Mouse (Mus musculus) gastrocnemius, postnatal 10 days (tissue): ENCODE measurements at regions not wholly inside any gene's neighbourhood (a gene's known extent, or its start where the extent isn't known, plus 50 kb on each side); places are given as distances from the start of the nearest gene placed in this dataset.

Experiments
- DNase-seq: peaks from one replicate; pipeline ENCODE4 v3.0.0; 2021; ENCODE audit warnings: mixed read lengths

GRCm38 (mm10) chr16:8351424-8351823, 73.5 kb downstream of the Tmem114 start:
- DNase-seq: no peak

GRCm38 (mm10) chr16:8349148-8349547, 75.8 kb downstream of the Tmem114 start:
- no peak for DNase-seq

- DNase-seq: no peak
Measured at GRCm38 (mm10) chr16:8348645-8349044, 76.3 kb downstream of the Tmem114 start.

GRCm38 (mm10) chr16:8345216-8345615, 79.7 kb downstream of the Tmem114 start:
- no peak for DNase-seq

DNA sequence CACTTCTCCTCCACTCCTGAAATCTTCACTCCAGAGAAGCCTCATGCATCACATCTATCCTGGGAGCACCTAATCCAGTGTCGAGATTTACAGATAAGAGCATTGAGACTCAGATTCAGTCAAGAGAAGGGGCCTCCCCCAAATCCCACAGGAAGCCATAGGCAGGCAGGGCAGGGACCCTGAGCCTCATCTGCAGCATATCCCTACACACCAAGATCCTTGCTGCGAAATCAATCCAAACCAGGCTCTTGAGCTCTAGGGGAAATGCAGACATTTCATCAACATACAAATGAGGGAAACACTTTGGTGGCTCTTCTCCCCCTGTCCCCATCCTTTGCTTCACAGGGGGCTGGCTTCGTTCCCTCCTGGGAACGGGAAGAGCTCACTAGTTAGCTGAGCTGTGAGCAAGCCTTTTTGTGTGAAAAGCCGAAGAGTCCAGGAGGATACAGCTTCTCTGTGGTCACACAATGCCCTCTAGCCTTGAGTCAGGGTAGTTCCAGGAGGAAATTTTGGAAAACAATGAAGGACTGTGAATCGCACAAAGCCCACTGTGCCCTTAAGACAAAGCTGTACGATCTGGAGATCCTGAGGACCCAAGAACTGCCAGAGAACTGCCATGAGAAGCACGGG, 91.7 kb downstream of the Tmem114 start:
- peak; percentile 12 for DNase-seq

- DNase-seq: no peak
Measured at GRCm38 (mm10) chr16:8311996-8312395, 112.9 kb downstream of the Tmem114 start.

DNA sequence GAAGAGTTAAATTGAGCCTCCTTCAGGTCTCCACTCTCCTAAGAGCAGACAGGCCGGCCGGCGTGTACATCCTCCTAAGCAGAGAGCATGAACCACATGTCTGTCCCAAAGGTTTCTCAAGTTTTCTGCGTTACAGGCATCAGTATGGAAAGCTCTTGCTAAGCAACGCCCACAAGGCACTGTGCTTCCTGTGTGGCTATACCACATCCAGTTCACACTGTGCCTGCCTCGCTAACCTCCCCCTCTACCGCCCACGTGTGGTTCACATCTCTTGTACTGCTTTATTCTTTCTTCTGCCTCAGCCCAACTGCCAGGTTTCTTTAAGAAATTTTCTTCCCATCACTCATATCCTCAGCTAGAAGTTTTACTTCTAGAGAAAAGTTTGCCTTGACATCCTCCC, 118.5 kb downstream of the Tmem114 start:
- no peak for DNase-seq
